Mouse (Mus musculus): ENCODE measurements around the gene Zfp870.
"Not testable (repeated sequence)": the region's sequence is repeated elsewhere in the genome, so short reads cannot be mapped to it uniquely, and the experiment has no call there.

Gene Zfp870

DNA sequence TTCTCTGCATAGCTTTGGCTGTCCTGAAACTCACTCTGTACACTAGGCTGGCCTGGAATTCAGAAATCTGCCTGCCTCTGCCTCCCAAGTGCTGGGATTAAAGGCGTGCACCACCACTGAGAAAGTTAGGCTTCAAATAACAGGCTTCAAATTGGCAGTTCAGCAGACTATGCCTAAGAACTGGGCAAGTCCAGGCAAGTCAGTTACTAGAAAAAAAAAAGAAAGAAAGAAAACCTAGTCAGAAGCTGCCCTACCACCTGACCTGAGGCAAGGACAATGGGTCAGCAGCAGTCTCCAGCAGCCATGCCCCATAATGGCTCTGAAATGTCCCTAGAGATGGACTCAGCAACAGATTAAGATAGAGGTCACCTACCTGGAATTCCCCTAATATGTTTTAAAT, 20.0 kb downstream of the Zfp870 start:
- DNase-seq: no peak

DNA sequence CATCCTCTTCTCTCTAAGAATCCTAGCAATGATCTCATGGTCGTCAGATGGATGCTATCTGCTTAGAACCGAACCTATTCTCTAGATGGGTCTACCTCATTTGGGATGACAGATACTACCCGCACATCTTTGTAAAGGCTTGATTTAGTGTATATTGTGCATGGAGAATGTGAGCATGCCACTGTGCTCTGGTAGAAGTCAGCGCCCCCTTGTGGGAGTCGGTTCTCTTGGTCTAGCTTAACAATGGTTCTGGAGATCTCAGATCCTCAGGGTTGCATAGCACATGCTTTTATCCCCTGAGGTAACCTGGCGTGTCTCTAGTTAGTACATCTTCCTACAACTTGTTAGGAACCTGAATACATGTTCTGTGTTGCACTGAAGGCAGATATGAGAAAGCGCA, 24.2 kb downstream of the Zfp870 start:
- not testable (repeated sequence) for DNase-seq

DNA sequence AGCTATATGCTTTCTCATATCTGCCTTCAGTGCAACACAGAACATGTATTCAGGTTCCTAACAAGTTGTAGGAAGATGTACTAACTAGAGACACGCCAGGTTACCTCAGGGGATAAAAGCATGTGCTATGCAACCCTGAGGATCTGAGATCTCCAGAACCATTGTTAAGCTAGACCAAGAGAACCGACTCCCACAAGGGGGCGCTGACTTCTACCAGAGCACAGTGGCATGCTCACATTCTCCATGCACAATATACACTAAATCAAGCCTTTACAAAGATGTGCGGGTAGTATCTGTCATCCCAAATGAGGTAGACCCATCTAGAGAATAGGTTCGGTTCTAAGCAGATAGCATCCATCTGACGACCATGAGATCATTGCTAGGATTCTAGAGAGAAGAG, 34.7 kb downstream of the Zfp870 start:
- not testable (repeated sequence) for DNase-seq

DNA sequence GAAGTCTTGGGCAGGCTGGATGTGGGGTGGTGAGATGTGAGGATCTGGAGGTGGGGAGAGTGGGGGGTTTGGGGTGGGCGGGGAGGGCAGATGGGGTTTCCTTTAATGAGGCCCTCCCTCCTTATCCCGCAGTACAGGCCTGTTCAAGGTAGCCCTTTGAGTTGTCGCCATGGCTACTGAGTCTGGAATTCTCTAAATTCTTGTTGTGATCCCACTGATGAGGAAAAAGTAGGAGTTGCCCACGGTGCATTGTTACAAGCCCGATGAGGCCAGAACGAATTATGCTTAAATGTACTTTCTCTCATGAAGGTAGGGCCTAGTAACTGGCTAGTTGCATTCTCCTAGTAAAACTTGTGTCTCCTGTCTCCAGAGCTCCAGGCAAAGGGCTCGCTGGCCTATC, 39.9 kb downstream of the Zfp870 start:
- DNase-seq: no peak

DNA sequence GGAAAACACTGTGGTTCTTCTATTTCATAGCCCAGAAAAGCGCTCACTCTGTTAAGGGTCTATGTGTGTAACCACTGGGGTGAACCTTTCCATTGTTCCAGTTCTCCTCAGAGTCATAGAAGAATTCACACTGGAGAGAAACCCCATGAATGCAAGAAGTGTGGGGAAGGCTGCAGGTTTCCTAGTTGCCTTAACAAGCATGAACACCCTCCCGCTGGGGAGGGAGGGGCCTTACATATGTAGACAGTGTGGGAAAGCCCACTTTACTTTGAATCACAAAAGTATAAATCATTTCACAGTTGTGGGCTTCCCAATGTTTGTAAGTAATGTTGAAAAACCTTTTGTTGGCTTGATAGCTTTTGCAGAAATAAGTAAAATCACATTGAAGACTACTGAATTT, 50.1 kb downstream of the Zfp870 start:
- no peak for DNase-seq

DNA sequence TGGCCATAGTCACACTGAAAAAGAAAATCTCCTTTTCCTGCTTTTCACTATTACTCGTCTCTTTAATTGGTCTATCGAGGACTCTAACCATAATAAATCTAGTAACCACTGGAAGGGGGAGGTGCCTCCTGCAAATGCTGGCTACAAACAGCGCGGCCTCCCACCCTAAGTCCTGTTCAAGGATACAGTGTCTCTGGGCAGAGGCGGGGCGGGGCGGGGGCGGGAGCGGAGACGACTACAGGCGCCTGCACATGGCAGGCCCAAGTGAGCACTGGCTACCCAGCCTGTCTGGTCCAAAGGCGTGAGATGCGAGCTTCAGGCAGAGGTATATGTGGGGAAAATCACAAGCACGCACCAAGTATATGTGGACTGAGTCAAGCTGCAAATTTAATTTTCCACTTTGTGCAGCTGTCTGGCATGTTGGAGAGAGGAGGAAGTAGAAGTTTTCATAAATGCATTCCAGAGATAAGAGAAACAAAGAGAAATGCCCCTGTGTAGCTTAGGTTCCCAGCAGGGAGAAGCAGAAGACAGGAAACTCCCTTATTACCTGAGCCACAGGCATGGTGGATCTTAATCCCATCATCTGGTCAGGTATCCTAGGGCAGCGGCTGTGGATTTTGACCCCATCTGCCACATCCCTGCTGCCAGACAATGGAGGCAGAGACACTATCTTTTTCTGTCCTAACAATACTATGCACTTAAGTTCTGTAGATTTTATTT, 52.2 kb downstream of the Zfp870 start:
- DNase-seq: no peak

DNA sequence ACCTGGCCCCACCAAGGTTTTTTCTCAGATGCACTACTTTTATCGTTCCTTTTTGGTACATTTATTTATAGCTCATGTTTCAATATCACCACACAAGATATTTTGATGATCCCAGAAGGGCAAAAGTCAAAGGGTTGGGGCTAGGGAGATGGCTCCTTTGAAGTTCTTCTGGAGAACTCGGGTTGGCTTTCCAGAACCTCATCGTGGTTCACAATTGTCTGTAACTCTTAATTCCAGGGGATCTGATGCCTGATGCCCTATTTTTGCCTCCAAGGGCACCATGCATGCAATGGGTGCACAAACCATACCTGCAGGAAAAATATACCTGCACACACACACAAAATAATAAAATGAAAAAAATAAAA, 61.0 kb downstream of the Zfp870 start:
- no peak for DNase-seq

DNA sequence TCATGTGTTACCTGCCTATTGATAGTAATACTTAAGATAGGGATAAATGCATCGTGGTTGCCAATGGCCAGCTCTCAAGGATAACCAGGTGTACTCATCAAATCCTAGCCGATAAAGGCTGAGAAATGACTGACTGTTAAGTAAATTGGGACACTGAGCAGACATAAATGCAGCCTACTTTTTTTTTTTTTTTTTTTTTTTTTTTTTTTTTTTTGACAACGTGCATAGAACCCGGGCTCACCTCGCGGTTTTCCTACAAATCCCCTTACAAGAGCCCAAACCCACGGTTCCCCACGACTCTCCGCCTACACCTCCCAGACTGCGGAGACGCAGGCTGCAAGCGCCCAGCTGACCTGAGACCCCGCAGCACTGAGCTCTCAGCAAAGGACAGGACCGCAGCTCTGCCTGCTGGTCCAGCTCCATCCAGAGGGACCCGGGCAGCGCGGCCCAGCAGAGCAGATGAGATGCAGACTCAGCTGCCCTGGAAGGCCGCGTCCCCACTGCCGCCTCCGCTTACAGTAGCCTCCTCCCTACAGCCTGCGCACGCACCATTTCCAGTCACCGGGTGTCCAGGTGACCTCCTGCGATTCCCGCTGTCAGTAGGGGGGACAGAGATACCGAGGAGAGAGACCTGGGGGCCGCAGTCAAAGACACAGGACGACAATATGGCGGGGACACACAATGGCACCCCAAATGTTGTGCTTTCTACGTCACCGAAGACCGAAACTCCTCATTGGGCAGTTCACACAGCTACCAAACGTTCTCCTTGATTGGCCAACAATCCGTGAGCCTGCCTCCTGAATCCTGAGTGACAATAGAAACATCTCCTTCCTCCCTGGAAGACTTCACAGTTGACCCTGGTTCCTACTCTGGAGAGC, 61.7 kb downstream of the Zfp870 start, which contains the start of gene Zfp799:
Gene Zfp799, minus strand, starts transcription at position 722 of the 878 bp plus-strand sequence.
- peak; percentile 80 for DNase-seq
